Mouse (Mus musculus): ENCODE measurements around the gene Pkd1l3.

The Pkd1l3 gene

GRCm38 (mm10) chr8:109614243-109615210, at the start of gene Pkd1l3:
Gene Pkd1l3, plus strand, starts transcription at chr8:109614517.
- DNase-seq (ENCODE audit: low read depth, low spot score), result peak; percentile 63

DNA sequence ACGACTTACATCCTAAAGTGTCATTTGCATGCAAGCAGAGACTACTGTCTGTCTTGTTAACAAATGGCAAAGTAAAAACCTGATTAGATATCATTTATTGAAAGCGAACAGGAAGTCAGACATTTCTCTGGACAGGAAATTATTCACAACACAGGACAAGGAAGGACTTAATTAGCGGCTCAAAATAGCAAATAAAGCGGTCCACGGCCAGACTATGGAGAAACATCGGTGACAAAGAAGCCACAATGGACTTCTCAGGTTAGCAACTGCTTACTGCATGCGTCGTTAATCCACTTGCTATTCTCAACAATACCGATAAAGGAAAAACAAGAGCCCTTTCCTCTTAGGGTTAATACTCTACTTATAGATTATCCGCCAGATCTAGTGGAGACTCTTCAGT, 49.6 kb upstream of the Pkd1l3 start:
- peak; percentile 47 for DNase-seq (ENCODE audit: low read depth, low spot score)

- DNase-seq (ENCODE audit: low read depth, low spot score), result peak; percentile 99
Observed at GRCm38 (mm10) chr8:109565498-109566333, 48.6 kb upstream of the Pkd1l3 start, which contains the start of the genes Dhx38 and Txnl4b. Gene Dhx38, minus strand, starts transcription at chr8:109565861. Gene Txnl4b, plus strand, starts transcription at chr8:109565892.

DNA sequence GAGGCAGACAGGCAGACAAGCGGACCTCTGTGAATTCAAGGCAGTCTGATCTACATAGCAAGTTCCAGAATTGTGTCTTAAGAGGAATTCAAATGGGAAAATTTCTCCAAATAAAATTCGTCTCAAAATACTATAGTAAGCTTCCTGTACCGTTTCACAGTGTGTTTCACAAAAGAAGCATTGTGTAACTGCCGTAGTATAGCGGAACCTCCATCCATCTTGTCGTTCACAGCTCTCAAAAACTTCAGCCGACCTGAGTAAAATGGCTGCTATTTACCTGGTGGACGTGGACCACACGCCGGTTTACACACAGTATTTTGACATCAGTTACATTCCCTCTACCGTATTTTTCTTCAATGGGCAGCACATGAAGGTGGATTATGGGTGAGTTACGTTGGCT, 43.2 kb upstream of the Pkd1l3 start:
- no peak for DNase-seq (ENCODE audit: low read depth, low spot score)

GRCm38 (mm10) chr8:109576311-109576710, 38.0 kb upstream of the Pkd1l3 start:
- no peak for DNase-seq (ENCODE audit: low read depth, low spot score)

- DNase-seq (ENCODE audit: low read depth, low spot score), result no peak
Observed at GRCm38 (mm10) chr8:109578900-109579301, 35.4 kb upstream of the Pkd1l3 start, which contains the start of gene Hp. Gene Hp, minus strand, starts transcription at chr8:109579172.

DNA sequence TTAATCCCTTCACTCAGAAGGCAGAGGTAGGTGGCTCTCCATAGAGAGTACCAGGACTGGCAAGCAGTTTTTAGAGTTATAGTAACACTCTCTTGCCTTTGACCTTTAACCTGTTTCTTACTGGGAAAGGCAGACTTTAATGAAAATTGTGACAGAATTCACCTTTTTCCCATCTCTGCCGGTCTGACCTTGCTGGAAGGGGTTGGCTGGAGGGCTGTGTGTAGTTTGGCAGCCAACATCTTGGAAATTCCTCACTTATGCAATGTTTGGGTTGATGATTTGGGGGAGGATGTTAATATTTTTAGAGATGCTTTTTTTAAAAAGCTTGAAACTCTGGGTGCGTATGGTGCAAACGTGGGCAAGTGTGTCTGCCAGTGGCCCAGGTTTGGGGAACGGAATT, 30.0 kb upstream of the Pkd1l3 start:
- DNase-seq (ENCODE audit: low read depth, low spot score), result no peak

DNA sequence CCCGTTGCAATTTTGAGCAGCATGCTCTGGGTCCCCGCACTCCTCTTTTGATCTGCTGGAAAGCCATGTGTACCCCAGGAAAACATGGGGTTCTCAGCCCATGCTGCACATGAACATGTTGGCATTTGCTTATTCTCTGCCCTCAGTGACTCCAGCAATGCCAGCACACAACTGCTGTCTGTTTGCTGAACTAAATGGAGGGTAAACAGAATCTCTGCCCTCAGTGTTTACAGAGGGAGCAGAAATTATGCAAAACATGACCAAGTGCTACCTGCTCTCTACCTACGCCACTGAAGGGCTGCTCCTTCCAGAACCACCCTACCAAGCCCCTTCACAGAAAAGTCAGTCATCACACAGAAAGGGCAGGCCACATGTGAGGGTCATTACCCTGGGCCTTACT, 29.5 kb upstream of the Pkd1l3 start:
- no peak for DNase-seq (ENCODE audit: low read depth, low spot score)

DNA sequence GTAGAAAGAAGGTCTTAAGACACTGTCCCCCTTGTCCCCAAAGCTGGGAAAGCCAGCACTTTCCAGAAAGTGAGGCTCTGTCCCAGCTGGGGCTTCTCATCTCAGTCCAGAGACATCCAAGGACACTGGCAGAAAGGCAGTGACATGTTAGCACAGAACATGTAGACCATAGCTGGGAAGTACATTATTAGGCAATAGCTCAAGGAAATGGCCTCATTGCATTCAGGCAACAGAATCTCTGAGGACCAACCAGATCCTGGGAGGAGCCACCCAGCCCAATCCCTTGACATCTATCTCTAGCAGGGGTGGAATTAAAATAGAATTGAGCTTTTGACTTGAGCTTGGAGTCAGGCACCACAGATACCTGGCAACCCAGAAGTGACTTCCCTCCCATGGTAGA, 28.7 kb upstream of the Pkd1l3 start:
- no peak for DNase-seq (ENCODE audit: low read depth, low spot score)

DNA sequence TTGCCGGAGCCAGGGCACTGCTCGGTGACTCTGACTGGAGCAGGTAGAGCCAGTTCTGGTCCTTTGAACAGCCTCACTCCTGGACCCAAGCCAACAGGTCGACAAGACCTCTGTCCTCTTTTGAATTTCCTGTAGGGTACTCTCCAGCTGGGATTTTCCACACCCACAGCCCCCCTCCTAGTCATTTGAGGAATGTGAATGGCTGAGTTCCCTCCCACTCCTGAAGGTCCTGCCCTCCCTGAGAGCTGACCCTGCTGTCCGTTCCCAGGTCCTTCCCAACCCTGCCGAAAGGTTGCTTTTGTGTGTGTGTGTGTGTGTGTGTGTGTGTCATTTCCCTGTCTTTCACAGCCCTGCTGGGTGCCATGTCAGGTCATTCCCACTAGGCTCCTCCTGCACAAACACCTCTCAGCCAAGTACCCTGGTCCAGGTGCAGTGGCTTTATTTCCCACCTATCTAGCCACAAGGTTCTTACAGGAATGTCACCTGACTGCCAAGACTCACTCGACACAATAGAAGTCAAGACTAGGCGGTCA, 27.3 kb upstream of the Pkd1l3 start:
- no peak for DNase-seq (ENCODE audit: low read depth, low spot score)

DNA sequence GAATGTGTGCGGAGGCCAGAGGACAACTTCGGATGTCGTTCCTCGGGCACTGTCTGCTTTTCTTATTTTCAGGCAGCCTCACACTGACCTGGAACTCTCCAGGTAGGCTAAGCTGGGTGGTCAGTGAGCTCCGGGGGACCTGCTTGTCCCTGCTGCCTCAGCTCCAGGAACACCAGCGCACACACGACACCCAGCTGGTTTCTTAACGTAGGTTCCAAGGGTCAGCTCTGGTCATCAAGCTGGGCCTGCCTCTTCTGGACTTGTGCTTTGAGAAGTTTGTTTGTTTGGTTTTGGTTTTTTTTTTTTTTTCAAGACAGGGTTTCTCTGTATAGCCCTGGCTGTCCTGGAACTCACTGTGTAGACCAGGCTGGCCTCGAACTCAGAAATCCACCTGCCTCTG, 23.4 kb upstream of the Pkd1l3 start:
- DNase-seq (ENCODE audit: low read depth, low spot score), result no peak

DNA sequence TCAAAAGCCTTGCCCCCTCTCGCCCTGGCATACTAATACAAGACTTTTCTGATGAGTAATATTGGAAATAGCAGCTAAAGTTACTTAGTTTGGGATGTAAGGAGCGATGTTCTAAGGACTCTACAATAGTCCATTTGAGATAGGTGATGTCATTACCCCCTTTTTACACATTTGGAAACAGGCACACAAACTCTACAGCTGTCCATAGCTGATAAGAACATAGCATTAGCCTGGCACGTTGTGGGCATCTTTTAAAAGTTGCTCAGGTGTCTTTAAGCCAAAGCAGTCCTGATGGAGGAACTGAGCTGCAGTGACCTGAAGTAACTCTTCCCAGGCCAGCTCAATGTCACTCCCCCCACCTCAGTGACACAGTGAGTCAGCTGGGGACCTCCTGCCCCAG, 22.9 kb upstream of the Pkd1l3 start:
- DNase-seq (ENCODE audit: low read depth, low spot score), result no peak

- DNase-seq (ENCODE audit: low read depth, low spot score), result no peak
Observed at GRCm38 (mm10) chr8:109592164-109592563, 22.2 kb upstream of the Pkd1l3 start.

DNA sequence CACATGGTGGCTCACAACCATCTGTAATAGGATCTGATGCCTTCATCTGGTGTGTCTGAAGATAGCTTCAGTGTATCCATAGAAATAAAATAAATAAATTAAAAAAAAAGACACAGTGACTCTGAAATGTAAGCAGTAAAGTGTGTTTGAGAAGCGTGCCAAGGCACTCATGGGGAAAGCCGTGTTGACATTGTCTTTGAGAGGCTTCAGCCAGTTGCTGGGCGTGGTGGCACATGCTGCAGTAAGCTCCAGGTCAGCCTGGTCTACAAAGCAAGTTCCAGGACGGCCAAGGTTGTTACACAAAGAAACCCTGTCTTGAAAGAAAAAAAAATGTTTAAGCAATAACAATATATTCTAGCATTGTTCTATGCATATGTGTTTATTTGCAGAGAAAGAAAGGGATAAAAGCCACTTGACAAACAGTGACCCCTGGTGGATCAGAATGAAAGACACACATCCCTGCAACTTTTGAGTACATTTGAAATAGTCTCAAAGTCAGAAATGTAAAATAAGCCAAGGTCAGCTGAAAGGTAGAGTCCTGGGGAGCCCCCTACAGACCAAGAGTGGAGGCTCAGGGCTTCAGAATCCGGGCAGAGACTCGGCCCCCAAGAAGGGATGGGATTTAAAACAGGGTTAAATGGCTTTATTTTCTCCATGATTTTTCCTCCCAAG, 21.1 kb upstream of the Pkd1l3 start:
- peak; percentile 56 for DNase-seq (ENCODE audit: low read depth, low spot score)

DNA sequence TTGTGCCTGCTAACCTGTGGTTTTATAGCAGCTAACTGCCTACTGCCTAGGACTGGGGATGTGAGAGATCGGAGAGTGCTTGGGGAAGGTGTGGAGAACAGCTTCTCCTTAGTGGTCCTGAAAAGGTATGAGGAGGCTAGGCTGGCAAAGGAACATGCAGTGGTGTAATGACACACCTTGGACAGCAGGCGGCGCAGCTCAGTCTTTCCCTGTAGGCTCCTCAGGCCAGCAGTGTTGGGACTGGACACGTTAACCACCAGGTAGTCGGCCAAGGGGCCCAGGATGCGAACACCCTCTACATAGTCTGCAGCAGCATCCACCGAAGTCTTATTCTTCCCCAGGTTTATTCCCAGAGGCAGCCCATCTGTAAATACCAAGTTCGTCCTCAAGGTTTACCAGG, 18.5 kb upstream of the Pkd1l3 start:
- DNase-seq (ENCODE audit: low read depth, low spot score), result peak; percentile 63

GRCm38 (mm10) chr8:109606725-109607124, 7.6 kb upstream of the Pkd1l3 start:
- DNase-seq (ENCODE audit: low read depth, low spot score), result no peak

DNA sequence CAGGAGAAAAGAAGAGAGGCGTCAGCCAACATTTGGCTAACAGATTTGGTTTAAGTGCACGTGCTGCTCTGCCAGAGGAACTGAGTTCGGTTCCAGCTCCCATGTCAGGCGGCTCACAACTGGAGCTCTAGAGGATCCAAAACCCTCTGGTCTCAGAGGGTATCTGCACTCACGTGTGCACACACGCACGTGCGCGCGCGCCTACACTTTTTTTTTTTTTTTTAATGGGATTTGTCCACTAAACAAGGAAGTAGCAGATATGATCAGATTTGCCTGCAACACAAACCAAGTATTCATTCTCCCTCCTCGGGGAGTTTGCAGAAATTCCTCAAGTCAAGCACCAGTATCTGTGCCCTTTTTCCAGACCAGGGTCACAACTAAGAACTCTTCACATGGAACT, 6.7 kb upstream of the Pkd1l3 start:
- peak; percentile 41 for DNase-seq (ENCODE audit: low read depth, low spot score)

DNA sequence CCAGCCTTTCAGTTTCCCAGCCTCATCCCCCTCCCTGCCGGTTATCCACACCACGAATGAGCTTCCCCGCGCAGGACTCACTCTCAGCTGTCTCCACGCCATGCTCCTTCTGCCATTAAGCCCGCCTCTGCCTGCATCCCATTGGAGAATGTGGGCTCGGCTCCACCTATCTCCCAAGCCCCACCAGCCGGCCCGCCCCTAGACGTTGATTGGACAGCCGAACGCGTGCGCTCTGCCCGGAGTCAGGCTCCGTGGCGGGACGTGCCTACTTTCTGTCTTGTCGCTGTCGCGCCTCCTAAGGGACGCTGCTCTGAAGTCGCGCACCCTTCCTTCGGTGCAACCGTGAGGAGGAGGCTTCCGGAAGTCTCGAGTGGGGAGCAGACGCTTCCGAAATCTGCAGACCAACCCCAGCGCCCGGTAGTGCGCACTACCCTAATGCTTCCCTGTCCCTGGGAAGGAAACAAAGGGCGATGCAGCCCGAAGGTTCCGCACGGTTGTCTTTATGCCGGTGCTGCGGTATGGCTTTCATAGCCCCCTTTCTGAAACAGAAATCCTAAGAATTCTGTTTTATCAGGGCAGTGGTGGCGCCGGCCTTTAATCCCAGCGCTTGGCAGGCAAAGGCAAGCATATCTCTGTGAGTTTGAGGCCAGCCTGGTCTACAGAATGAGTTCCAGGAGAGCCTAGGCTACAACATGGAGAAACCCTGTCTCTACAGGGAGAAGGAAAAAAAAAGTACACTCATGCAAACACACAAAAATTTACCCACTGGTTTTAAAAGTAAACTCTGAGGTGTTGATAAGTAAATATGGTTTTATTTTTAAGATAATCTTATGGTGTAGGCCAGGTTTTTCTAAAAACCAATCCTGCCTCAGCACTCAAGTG, 5.8 kb upstream of the Pkd1l3 start, which contains the start of gene Dhodh:
Gene Dhodh (minus strand): TSS at position 403 of the 882 bp plus-strand sequence.
- peak; percentile 98 for DNase-seq (ENCODE audit: low read depth, low spot score)

DNA sequence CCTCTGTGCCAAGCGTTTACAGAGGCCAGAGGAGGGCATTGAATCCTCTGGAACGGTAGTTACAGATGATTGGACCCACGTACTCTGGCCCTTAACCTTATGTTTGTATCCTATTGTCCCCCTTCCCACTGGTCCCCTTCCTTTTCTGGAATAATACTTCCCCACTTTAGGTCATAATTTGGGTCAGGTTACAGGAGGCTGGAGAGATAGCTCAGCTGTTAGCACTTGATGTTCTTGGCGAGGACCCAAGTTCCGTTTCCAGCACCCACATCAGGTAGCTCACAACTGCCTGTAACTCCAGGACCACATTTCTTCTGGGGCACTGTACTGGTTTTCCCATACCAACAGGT, 5.2 kb upstream of the Pkd1l3 start:
- DNase-seq (ENCODE audit: low read depth, low spot score), result no peak

DNA sequence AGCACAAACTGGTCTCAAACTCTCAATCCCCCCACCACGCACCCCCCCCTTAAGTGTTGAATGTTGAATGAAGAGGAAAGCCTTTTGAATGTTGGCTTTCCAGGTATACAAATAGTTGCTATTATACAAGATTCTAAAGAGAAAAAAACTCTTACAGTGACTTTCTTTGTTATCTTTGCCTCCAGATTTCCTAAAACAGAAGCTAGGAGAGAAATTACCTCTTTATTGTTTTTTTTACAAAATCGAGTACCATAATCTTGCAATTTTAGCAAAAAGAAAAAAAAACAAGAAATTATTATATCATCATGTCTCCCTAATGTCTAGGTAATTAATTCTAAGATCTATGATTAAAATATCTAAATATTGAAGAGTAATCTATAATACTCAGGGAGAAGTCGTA, 1.3 kb downstream of the Pkd1l3 start:
- no peak for DNase-seq (ENCODE audit: low read depth, low spot score)
